Mouse (Mus musculus): ENCODE results near the gene Rest.

Rest gene

DNA sequence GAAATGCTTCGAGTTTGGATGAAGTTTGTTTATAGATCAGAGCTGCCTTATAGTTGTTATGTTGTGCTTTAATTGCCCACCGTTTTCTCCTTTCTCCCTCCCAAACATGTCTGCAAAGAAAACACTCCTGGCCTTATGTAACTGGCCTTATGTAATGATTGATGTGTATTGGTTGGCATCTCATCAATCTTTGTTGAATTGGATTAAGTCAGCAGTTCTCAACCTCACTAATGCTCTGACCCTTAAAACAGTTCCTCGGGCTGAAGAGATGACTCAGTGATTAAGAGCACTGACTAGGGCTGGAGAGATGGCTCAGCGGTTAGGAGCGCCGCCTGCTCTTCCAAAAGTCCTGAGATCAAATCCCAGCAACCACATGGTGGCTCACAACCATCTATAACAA lies 49.7 kb downstream of the Rest start:
- POLR2A ChIA-PET: interaction anchor here in 1 of 4 experiments (0.7 kb wide), 1 partner anchor 28 kb away, joined by 3 read pairs; no protein-coding TSS in a partner anchor
- CTCF ChIA-PET: no interaction called here

- CTCF ChIA-PET: no interaction called here
- POLR2A ChIA-PET: interaction anchor here in 1 of 4 experiments (0.8 to 1.1 kb wide), 3 partner anchors 16 to 21 kb away, joined by 3 to 4 read pairs (median 4); no protein-coding TSS in a partner anchor
Measured at GRCm38 (mm10) chr5:77324936-77325335, 59.6 kb downstream of the Rest start.

GRCm38 (mm10) chr5:77330154-77330553 lies 64.9 kb downstream of the Rest start:
- CTCF ChIA-PET: interaction anchor here in 3 of 4 experiments (0.5 to 0.9 kb wide), 3 partner anchors 30 to 107 kb away, joined by 3 read pairs; no protein-coding TSS in a partner anchor
- POLR2A ChIA-PET: interaction anchor here in 3 of 4 experiments (0.6 to 2.5 kb wide), 6 partner anchors 12 to 26 kb away, joined by 3 to 12 read pairs (median 4); partner anchors contain the start of genes Noa1 (in 1 of the 3) and Polr2b (in 1 of the 3)

All from embryonic stem cell, embryonic (primary cell).